Mouse (Mus musculus): Measurements from ENCODE around the gene Eif4b. TPM values are rescaled to one million over a fixed set of nuclear protein-coding genes. Genes with fewer than 3 reads are reported as not detected.
"Not testable (repeated sequence)": the region's sequence is repeated elsewhere in the genome, so short reads cannot be mapped to it uniquely, and the experiment has no call there.

Eif4b gene
- polyA plus RNA-seq, 1 experiment from 2014 or later, result 130 TPM

- H3K9me3 ChIP-seq (replicated peaks); H3K9ac ChIP-seq; H3K27ac ChIP-seq; H3K4me3 ChIP-seq (replicated peaks); H3K4me2 ChIP-seq; H3K27me3 ChIP-seq; ATAC-seq (replicated peaks; ENCODE audit: low FRiP score): not testable (repeated sequence)
- H3K4me1 ChIP-seq, result peaks cover 23% of the 10 kb centered on the region
- 77% methylated on average over 8 of the region's 8 CpGs for WGBS
- peaks cover 47% of the 10 kb centered on the region for H3K36me3 ChIP-seq
These were observed 6.4 kb downstream of the Eif4b start for GRCm38 (mm10) chr15:102079924-102080323.

- no peaks in the 10 kb centered on the region for H3K27me3 ChIP-seq
- H3K9me3 ChIP-seq (replicated peaks), result no peaks in the 10 kb centered on the region
- H3K4me3 ChIP-seq (replicated peaks), result no peak overlapping the region
- WGBS, result 53% methylated on average over 2 of the region's 2 CpGs
- H3K4me2 ChIP-seq, result no peak overlapping the region
- H3K9ac ChIP-seq, result no peak overlapping the region
- ATAC-seq (replicated peaks; ENCODE audit: low FRiP score), result no peak
- peaks cover 50% of the 10 kb centered on the region for H3K36me3 ChIP-seq
- no peak overlapping the region for H3K27ac ChIP-seq
- H3K4me1 ChIP-seq, result peaks cover 18% of the 10 kb centered on the region
These were observed 6.9 kb downstream of the Eif4b start for GRCm38 (mm10) chr15:102080429-102080828.

GRCm38 (mm10) chr15:102082148-102082547 lies 8.6 kb downstream of the Eif4b start:
- peaks cover 8% of the 10 kb centered on the region for H3K4me1 ChIP-seq
- no peaks in the 10 kb centered on the region for H3K9me3 ChIP-seq (replicated peaks)
- no peaks in the 10 kb centered on the region for H3K27me3 ChIP-seq
- 82% methylated on average over 4 of the region's 4 CpGs for WGBS
- no peak overlapping the region for H3K9ac ChIP-seq
- H3K36me3 ChIP-seq, result peaks cover 67% of the 10 kb centered on the region
- no peak overlapping the region for H3K27ac ChIP-seq
- no peak overlapping the region for H3K4me2 ChIP-seq
- no peak overlapping the region for H3K4me3 ChIP-seq (replicated peaks)
- ATAC-seq (replicated peaks; ENCODE audit: low FRiP score), result no peak

- 74% methylated on average over 4 of the region's 4 CpGs for WGBS
- Histone ChIP-seq H3K36me3 (peaks cover 73% of the 10 kb centered on the region), H3K4me2 (no peak overlapping the region), H3K9ac (no peak overlapping the region), H3K4me3 (replicated peaks) (no peak overlapping the region), H3K27ac (no peak overlapping the region), H3K27me3 (no peaks in the 10 kb centered on the region), H3K9me3 (replicated peaks) (no peaks in the 10 kb centered on the region), H3K4me1 (peaks cover 8% of the 10 kb centered on the region)
- no peak for ATAC-seq (replicated peaks; ENCODE audit: low FRiP score)
These were observed 9.5 kb downstream of the Eif4b start for GRCm38 (mm10) chr15:102083028-102083427.

- Histone ChIP-seq H3K4me2 (no peak overlapping the region), H3K4me1 (no peaks in the 10 kb centered on the region), H3K4me3 (replicated peaks) (no peak overlapping the region), H3K36me3 (peaks cover 99% of the 10 kb centered on the region), H3K9ac (no peak overlapping the region), H3K27me3 (no peaks in the 10 kb centered on the region), H3K27ac (no peak overlapping the region), H3K9me3 (replicated peaks) (no peaks in the 10 kb centered on the region)
- WGBS, result 69% methylated on average over 12 of the region's 12 CpGs
- no peak for ATAC-seq (replicated peaks; ENCODE audit: low FRiP score)
These were observed 16.5 kb downstream of the Eif4b start for GRCm38 (mm10) chr15:102089914-102090585.

GRCm38 (mm10) chr15:102091063-102091679 lies 17.6 kb downstream of the Eif4b start:
- H3K9me3 ChIP-seq (replicated peaks), result no peaks in the 10 kb centered on the region
- 0 out of 2 replicates have a peak, but pooled peaks cover 2% of the 10 kb centered on the region for H3K4me1 ChIP-seq
- H3K9ac ChIP-seq, result no peak overlapping the region
- no peak for ATAC-seq (replicated peaks; ENCODE audit: low FRiP score)
- no peaks in the 10 kb centered on the region for H3K27me3 ChIP-seq
- no peak overlapping the region for H3K27ac ChIP-seq
- 81% methylated on average over 12 of the region's 12 CpGs for WGBS
- peaks cover 100% of the 10 kb centered on the region for H3K36me3 ChIP-seq
- H3K4me2 ChIP-seq, result no peak overlapping the region
- H3K4me3 ChIP-seq (replicated peaks), result no peak overlapping the region

- Histone ChIP-seq H3K4me1 (0 out of 2 replicates have a peak, but pooled peaks cover 5% of the 10 kb centered on the region), H3K4me2 (no peak overlapping the region), H3K9ac (no peak overlapping the region), H3K27me3 (no peaks in the 10 kb centered on the region), H3K9me3 (replicated peaks) (no peaks in the 10 kb centered on the region), H3K4me3 (replicated peaks) (no peak overlapping the region), H3K27ac (no peak overlapping the region), H3K36me3 (peaks cover 100% of the 10 kb centered on the region)
- no peak for ATAC-seq (replicated peaks; ENCODE audit: low FRiP score)
- WGBS, result 64% methylated on average over 1 of the region's 1 CpGs
These were observed 18.1 kb downstream of the Eif4b start for GRCm38 (mm10) chr15:102091688-102092087.

GRCm38 (mm10) chr15:102092222-102092621 lies 18.6 kb downstream of the Eif4b start:
- no peaks in the 10 kb centered on the region for H3K27me3 ChIP-seq
- peaks cover 6% of the 10 kb centered on the region; the same call in 1 of the 2 replicates for H3K4me1 ChIP-seq
- no peak overlapping the region for H3K4me2 ChIP-seq
- H3K9ac ChIP-seq, result no peak overlapping the region
- no peak overlapping the region for H3K27ac ChIP-seq
- H3K4me3 ChIP-seq (replicated peaks), result no peak overlapping the region
- no peak for ATAC-seq (replicated peaks; ENCODE audit: low FRiP score)
- no peaks in the 10 kb centered on the region for H3K9me3 ChIP-seq (replicated peaks)
- WGBS, result 89% methylated on average over 4 of the region's 4 CpGs
- H3K36me3 ChIP-seq, result peaks cover 98% of the 10 kb centered on the region

- H3K9me3 ChIP-seq (replicated peaks), result no peaks in the 10 kb centered on the region
- no peak for ATAC-seq (replicated peaks; ENCODE audit: low FRiP score)
- peaks cover 25% of the 10 kb centered on the region for H3K4me1 ChIP-seq
- H3K36me3 ChIP-seq, result peaks cover 91% of the 10 kb centered on the region
- H3K9ac ChIP-seq, result no peak overlapping the region
- H3K4me2 ChIP-seq, result no peak overlapping the region
- 17% methylated on average over 2 of the region's 2 CpGs for WGBS
- no peak overlapping the region for H3K4me3 ChIP-seq (replicated peaks)
- H3K27me3 ChIP-seq, result no peaks in the 10 kb centered on the region
- no peak overlapping the region for H3K27ac ChIP-seq
These were observed 20.6 kb downstream of the Eif4b start for GRCm38 (mm10) chr15:102094157-102094556.

GRCm38 (mm10) chr15:102094988-102095387 lies 21.4 kb downstream of the Eif4b start:
- H3K27me3 ChIP-seq, result no peaks in the 10 kb centered on the region
- ATAC-seq (replicated peaks; ENCODE audit: low FRiP score), result no peak
- WGBS, result 80% methylated on average over 16 of the region's 16 CpGs

GRCm38 (mm10) chr15:102097147-102097915 lies 23.8 kb downstream of the Eif4b start:
- Histone ChIP-seq H3K4me1 (peaks cover 57% of the 10 kb centered on the region), H3K4me2 (no peak overlapping the region), H3K27me3 (no peaks in the 10 kb centered on the region), H3K4me3 (replicated peaks) (no peak overlapping the region), H3K9me3 (replicated peaks) (no peaks in the 10 kb centered on the region), H3K27ac (peak overlapping the region; percentile 49; the same call in 1 of the 2 replicates), H3K9ac (no peak overlapping the region), H3K36me3 (peaks cover 60% of the 10 kb centered on the region)
- ATAC-seq (replicated peaks; ENCODE audit: low FRiP score), result no peak
- 75% methylated on average over 8 of the region's 8 CpGs for WGBS

More at GRCm38 (mm10) chr15:102094988-102095387, 21.4 kb downstream of the Eif4b start:
- Histone ChIP-seq H3K9ac (no peak overlapping the region), H3K36me3 (peaks cover 83% of the 10 kb centered on the region), H3K4me3 (replicated peaks) (no peak overlapping the region), H3K4me2 (no peak overlapping the region), H3K27ac (no peak overlapping the region), H3K4me1 (peaks cover 33% of the 10 kb centered on the region), H3K9me3 (replicated peaks) (no peaks in the 10 kb centered on the region)

- Histone ChIP-seq H3K4me2 (no peak overlapping the region), H3K9me3 (replicated peaks) (no peaks in the 10 kb centered on the region), H3K27ac (peak overlapping the region; percentile 49), H3K4me3 (replicated peaks) (no peak overlapping the region), H3K36me3 (peaks cover 52% of the 10 kb centered on the region), H3K4me1 (peaks cover 64% of the 10 kb centered on the region), H3K27me3 (no peaks in the 10 kb centered on the region), H3K9ac (no peak overlapping the region)
- no peak for ATAC-seq (replicated peaks; ENCODE audit: low FRiP score)
- WGBS, result 37% methylated on average over 5 of the region's 5 CpGs
These were observed 24.5 kb downstream of the Eif4b start for GRCm38 (mm10) chr15:102097991-102098555.
